Mouse (Mus musculus) stomach, postnatal 0 days (tissue): ENCODE results near the gene Cd164l2.

ENCODE experiments used
- CTCF ChIP-seq: IDR thresholded peaks from 2 replicates; pipeline ENCODE4 v1.5.1; 2016; ENCODE audit warnings: antibody characterized with exemption, low read depth, mild to moderate bottlenecking, moderate library complexity
- EP300 ChIP-seq: optimal IDR thresholded peaks from 2 replicates; pipeline ENCODE3; 2016; ENCODE audit warnings: antibody characterized with exemption

DNA sequence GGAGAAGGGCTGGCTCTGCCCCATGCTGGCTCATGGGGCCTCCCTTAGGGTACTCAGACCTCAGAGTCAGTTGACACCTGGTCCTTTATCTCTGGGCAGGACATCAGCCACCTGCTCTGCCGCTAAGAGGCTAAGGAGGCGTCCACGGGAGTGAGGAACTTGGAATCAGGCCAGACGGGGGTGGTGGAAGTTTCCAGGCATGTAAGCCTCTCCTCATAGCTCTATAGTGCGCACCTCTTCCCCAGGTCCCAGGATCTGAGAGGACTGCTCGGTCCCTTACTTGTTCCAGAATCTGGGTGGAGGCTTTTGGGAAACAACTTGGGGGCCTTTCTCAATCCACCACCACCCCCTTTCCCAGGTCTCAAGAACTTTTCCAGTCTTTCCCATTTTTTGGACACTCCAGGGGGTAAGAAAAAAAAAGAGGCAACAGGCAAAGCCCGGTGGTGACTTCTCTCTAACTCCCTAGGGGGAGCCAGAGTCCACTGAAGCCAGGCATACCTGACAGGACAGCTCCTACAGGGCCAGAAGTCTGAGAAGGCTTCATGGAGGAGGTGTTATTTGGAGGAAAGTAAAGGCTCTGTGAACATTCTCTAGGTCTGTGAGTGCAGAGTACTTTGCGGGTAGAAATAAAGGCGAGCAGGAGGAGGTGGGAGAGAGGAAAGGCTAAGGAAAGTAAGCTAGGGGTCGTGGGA lies 21.5 kb downstream of the Cd164l2 start:
- TF ChIP-seq CTCF = peak; percentile 81
- TF ChIP-seq EP300 = no peak
